Mouse (Mus musculus) midbrain, embryonic 14.5 days (tissue): ENCODE measurements around the gene Map3k12. TPM values are rescaled to one million over a fixed set of nuclear protein-coding genes. Genes with fewer than 3 reads are reported as not detected.

Source experiments
- ATAC-seq: fragments of 200-750 bp; cut with Nextera tagmentation; 2 replicates; pipeline ENCODE4 v1.8.0; 2017; ENCODE audit warnings: moderate number of reproducible peaks, moderate library complexity; ENCODE audit not compliant: low FRiP score, low TSS enrichment
- DNase-seq: peaks from one replicate; pipeline ENCODE4 v3.0.0-alpha.2; 2015
- H3K27ac ChIP-seq: fragments of 300-500 bp; sonication (generic); replicated peaks from 2 replicates; pipeline ENCODE4 v1.5.1; 2014; ENCODE audit warnings: mild to moderate bottlenecking, low read depth, low read length, moderate library complexity
- H3K27me3 ChIP-seq: fragments of 300-500 bp; sonication (generic); 2 replicates; pipeline ENCODE4 v1.6.1; 2014; ENCODE audit warnings: low read length, control low read depth, mixed read lengths; ENCODE audit not compliant: control insufficient read depth, insufficient read depth
- H3K36me3 ChIP-seq: fragments of 300-500 bp; sonication (generic); 2 replicates; pipeline ENCODE4 v1.6.1; 2014; ENCODE audit warnings: low read length, control low read depth; ENCODE audit not compliant: control insufficient read depth, insufficient read depth
- H3K4me1 ChIP-seq: fragments of 300-500 bp; sonication (generic); 2 replicates; pipeline ENCODE4 v1.6.1; 2014; ENCODE audit warnings: mild to moderate bottlenecking, antibody characterized with exemption, low read length, control low read depth; ENCODE audit not compliant: control insufficient read depth, insufficient read depth
- H3K4me2 ChIP-seq: fragments of 300-500 bp; sonication (generic); 2 replicates; pipeline ENCODE4 v1.6.1; 2014; ENCODE audit warnings: mild to moderate bottlenecking, low read length, moderate library complexity
- H3K4me3 ChIP-seq: fragments of 300-500 bp; sonication (generic); replicated peaks from 2 replicates; pipeline ENCODE4 v1.5.1; 2014; ENCODE audit warnings: low read depth, low read length
- H3K9ac ChIP-seq: fragments of 300-500 bp; sonication (generic); replicated peaks from 2 replicates; pipeline ENCODE4 v1.6.1; 2014; ENCODE audit warnings: mild to moderate bottlenecking, low read length, moderate library complexity
- H3K9me3 ChIP-seq: fragments of 300-500 bp; sonication (generic); 2 replicates; pipeline ENCODE4 v1.6.1; 2016; ENCODE audit warnings: low read length, control low read depth, mixed read lengths; ENCODE audit not compliant: control insufficient read depth
- WGBS: fragments of 180-500 bp; shearing (Covaris S2); extraction: QIAGEN DNeasy Blood & Tissue Kit; methylation state at CpG from one replicate; pipeline ENCODE4 v1.1.7; 2014; 5-methylcytosine and 5-hydroxymethylcytosine counted together
- polyA plus RNA-seq: library from polyadenylated mRNA; unstranded; fragments of >200 nt; fragmentation: Nextera tagmentation; extraction: Ambion mirVana; gene quantifications from 2 replicates; pipeline ENCODE4 v1.2.1, GENCODE M21; 2014

The Map3k12 gene
- polyA plus RNA-seq, 1 experiment from 2014 or later: 44.2 TPM

DNA sequence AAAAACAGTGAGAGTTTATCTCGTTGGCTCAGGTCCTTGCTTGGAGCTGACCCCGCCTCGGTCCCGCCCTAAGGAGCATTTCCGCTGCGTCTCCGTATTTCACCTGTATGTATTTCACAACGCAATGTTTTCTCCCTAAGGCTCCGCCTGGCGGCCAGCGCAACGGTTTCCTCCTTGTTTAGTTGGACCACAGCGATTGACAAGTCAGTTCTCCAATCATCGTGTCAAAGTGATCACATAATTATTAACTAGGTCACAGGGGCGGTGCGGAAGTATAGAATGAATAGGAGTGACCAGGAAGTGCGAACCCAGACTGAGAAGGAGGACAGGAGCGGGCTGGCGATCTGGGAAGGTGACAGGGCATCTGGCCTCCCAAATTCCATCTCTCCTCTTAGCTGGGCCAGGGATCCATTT, 58.0 kb downstream of the Map3k12 start, which contains the start of gene Prr13:
Gene Prr13, plus strand, starts transcription at position 125 of the 414 bp plus-strand sequence.
- peak; percentile 97 for DNase-seq
- H3K9ac ChIP-seq: peak within 1 kb of the TSS; percentile 47
- H3K4me3 ChIP-seq: peak within 1 kb of the TSS; percentile 45
- H3K36me3 ChIP-seq: 0 out of 2 replicates have a peak, but pooled peaks cover 6% of the 10 kb centered on the region
- H3K9me3 ChIP-seq: no peaks in the 10 kb centered on the region
- peak; percentile 74 for ATAC-seq
- WGBS: under 1% methylated on average over 19 of the region's 19 CpGs
- H3K27me3 ChIP-seq: no peaks in the 10 kb centered on the region
- H3K4me1 ChIP-seq: peaks cover 8% of the 10 kb centered on the region
- peak within 1 kb of the TSS; percentile 63 for H3K4me2 ChIP-seq
- H3K27ac ChIP-seq: peak within 1 kb of the TSS; percentile 46; the same call in 1 of the 2 replicates

DNA sequence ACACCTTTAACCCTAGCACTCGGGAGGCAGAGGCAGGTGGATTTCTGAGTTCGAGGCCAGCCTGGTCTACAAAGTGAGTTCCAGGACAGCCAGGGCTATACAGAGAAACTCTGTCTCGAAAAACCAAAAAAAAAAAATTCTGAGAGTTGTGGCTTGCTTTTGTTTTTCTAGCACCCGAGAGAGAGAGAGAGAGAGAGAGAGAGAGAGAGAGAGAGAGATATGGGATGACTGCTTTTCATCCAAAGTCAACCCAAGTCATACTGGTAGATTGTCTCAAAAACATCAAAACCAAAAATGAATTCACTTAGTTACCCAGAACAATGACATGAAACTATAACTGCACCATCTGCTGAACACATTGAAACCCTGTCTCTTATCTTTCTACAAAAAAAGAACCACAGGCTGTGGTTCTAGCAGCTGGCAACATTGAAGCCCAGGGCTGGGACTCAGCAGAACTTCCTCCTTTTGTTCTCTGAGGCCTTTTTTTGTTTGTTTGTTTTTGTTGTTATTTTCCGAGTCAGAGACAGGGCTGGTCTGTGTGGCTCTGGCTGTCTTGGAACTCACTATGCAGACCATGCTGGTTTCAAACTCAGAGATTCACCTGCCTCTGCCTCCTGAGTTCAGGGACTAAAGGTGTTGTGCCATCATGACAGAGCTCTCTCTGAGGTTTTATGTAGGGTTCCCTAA, 58.7 kb downstream of the Map3k12 start:
- H3K4me2 ChIP-seq: peak overlapping the region; percentile 63
- 0 out of 2 replicates have a peak, but pooled peaks cover 6% of the 10 kb centered on the region for H3K36me3 ChIP-seq
- peak overlapping the region; percentile 46; the same call in 1 of the 2 replicates for H3K27ac ChIP-seq
- H3K27me3 ChIP-seq: no peaks in the 10 kb centered on the region
- ATAC-seq (no peak), DNase-seq (no peak)
- no peaks in the 10 kb centered on the region for H3K9me3 ChIP-seq
- 82% methylated on average over 5 of the region's 5 CpGs for WGBS
- H3K4me1 ChIP-seq: peaks cover 8% of the 10 kb centered on the region
- H3K4me3 ChIP-seq: peak overlapping the region; percentile 45
- peak overlapping the region; percentile 47; the same call in 1 of the 2 replicates for H3K9ac ChIP-seq

DNA sequence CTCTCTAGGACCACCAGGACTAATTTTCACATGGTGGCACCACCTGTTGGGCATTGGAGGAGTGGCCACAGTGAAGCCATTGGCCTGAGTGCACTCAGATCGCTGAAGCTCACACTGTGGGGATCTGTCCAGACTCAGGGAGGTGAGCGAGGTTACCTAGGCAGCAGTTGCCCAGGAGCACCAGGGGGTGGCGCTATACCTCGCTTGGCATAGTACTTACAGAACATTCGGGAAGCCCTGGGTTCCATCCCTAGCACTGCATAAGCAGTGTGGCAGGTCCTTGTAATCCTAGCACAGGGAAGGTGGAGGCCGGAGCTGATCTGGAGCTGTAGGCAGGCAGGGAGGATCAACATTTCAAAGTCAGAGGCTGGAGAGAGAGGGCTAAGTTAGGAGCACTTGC, 60.9 kb downstream of the Map3k12 start:
- H3K36me3 ChIP-seq: no peaks in the 10 kb centered on the region
- H3K27me3 ChIP-seq: no peaks in the 10 kb centered on the region
- peaks cover 8% of the 10 kb centered on the region for H3K4me1 ChIP-seq
- 39% methylated on average over 6 of the region's 6 CpGs for WGBS
- no peak overlapping the region for H3K9ac ChIP-seq
- ATAC-seq (no peak), DNase-seq (no peak)
- H3K4me2 ChIP-seq: no peak overlapping the region
- no peak overlapping the region for H3K4me3 ChIP-seq
- no peaks in the 10 kb centered on the region for H3K9me3 ChIP-seq
- H3K27ac ChIP-seq: no peak overlapping the region

DNA sequence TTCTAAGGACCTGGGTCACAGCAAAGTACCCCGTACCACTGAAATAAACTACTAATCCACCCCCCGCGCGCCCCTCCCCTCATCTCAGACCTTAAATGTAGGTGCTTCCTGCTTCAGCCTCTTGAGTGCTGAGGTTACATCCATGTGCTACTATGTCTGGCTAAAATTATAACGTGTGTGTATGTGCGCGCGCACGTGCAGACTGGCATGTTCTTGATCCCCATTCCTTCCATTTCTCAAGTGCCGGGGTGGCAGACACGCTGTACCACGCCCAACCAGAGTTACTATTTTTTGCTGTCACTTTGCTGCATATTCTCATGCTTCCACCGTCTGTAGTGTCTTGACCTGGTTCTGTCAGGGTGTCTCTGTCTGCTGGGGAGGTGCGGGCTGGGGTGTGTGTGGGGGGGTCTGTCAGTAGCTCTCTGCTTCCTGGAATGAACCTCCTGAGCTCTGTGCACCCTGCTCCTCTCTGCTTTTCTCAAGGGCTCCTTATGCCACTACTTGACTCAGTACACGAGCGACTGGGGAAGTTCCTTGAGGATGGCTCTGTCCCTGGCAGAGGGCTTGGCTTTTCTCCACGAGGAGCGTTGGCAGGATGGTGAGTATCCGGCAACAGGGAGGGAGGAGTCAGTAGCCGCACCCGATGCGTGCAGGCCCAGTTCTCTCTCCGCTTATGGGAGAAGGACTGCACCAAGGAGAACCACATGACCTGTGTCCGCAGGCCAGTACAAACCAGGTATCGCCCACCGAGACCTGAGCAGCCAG, 65.0 kb downstream of the Map3k12 start:
- 86% methylated on average over 26 of the region's 26 CpGs for WGBS
- H3K4me3 ChIP-seq: no peak overlapping the region
- no peak overlapping the region for H3K4me2 ChIP-seq
- no peaks in the 10 kb centered on the region for H3K27me3 ChIP-seq
- no peak for DNase-seq
- H3K9me3 ChIP-seq: no peaks in the 10 kb centered on the region
- no peak for ATAC-seq
- H3K36me3 ChIP-seq: no peaks in the 10 kb centered on the region
- no peak overlapping the region for H3K27ac ChIP-seq
- H3K4me1 ChIP-seq: no peaks in the 10 kb centered on the region
- no peak overlapping the region for H3K9ac ChIP-seq

DNA sequence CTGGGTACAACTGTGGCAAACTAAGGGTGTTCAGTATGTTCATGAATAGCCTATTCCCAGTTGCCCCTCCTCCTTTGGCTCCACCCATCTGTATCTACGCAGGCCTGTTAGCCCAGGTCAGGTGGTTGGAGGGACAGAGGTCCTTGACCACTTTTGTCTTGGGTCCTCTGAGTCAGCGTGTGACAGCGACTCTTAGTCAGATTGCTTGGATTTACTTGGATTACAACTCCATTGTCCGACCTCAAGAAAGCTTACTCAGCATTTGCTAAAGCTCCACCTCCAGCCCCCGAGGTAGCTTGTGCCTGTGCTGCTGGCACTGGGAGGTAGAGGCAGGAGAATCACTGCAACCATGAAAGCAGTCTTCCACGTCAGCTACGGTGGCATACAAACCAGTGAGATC, 65.9 kb downstream of the Map3k12 start:
- H3K9ac ChIP-seq: no peak overlapping the region
- H3K9me3 ChIP-seq: no peaks in the 10 kb centered on the region
- H3K27me3 ChIP-seq: no peaks in the 10 kb centered on the region
- H3K4me3 ChIP-seq: no peak overlapping the region
- no peaks in the 10 kb centered on the region for H3K4me1 ChIP-seq
- no peak overlapping the region for H3K27ac ChIP-seq
- H3K36me3 ChIP-seq: no peaks in the 10 kb centered on the region
- 23% methylated on average over 7 of the region's 7 CpGs for WGBS
- no peak overlapping the region for H3K4me2 ChIP-seq
- no peak for ATAC-seq
- DNase-seq: no peak

DNA sequence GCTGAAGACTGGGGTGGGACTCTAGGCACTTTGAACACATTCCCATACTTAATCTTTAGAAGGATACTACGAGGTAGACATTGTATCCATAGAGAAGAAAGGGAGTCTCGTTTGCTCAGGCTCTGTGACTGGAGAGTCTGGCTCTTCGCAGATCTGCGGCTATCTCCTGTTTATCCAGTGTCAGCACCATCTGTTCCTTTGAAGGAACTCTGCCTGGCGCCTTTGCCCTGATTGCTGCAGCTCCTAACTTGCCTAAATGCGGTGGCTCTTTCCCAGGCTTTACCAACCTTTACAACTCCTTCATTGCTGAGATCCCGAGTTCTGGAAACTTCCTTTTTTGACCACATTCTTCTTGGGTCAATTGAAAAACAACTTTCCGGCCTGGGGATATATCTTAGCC, 67.5 kb downstream of the Map3k12 start:
- Histone ChIP-seq H3K9ac (no peak overlapping the region), H3K9me3 (no peaks in the 10 kb centered on the region), H3K27me3 (no peaks in the 10 kb centered on the region), H3K4me2 (no peak overlapping the region), H3K4me1 (no peaks in the 10 kb centered on the region), H3K27ac (no peak overlapping the region), H3K36me3 (no peaks in the 10 kb centered on the region), H3K4me3 (no peak overlapping the region)
- 79% methylated on average over 8 of the region's 8 CpGs for WGBS
- DNase-seq: no peak
- ATAC-seq: no peak

Other genes starting within 250 kb of the Map3k12 start
- gene Gm9918, start 246.5 kb downstream of the Map3k12 start, polyA plus RNA-seq: 0.09 TPM in 1 of 2 replicates, not detected in the other
- 51.9 and 53.3 TPM in 2 replicates for gene Mfsd5, start 237.6 kb downstream of the Map3k12 start, polyA plus RNA-seq
- gene Espl1, start 220.8 kb downstream of the Map3k12 start, polyA plus RNA-seq: 4.9 and 9.1 TPM in 2 replicates
- 562 and 649 TPM in 2 replicates for gene Pfdn5, start 190.9 kb downstream of the Map3k12 start, polyA plus RNA-seq
- 80.4 and 89.0 TPM in 2 replicates for gene Myg1, start 185.4 kb downstream of the Map3k12 start, polyA plus RNA-seq
- 27.6 and 30.6 TPM in 2 replicates for gene Aaas, start 166.3 kb downstream of the Map3k12 start, polyA plus RNA-seq
- gene Sp7, start 149.9 kb downstream of the Map3k12 start, polyA plus RNA-seq: 0.21 TPM in 1 of 2 replicates, not detected in the other
- gene Sp1, start 110.9 kb downstream of the Map3k12 start, polyA plus RNA-seq: 6.0 and 7.4 TPM in 2 replicates
- 0.18 and 0.39 TPM in 2 replicates for gene Amhr2, start 71.7 kb downstream of the Map3k12 start, polyA plus RNA-seq
- gene Prr13, start 58.0 kb downstream of the Map3k12 start, polyA plus RNA-seq: 127 and 133 TPM in 2 replicates
- 187 TPM in 2 replicates for gene Pcbp2, start 46.5 kb downstream of the Map3k12 start, polyA plus RNA-seq
- 9.6 TPM in 1 of 2 replicates, not detected in the other for gene Gm10337, start 13.3 kb downstream of the Map3k12 start, polyA plus RNA-seq
- gene Tarbp2, start 1.1 kb upstream of the Map3k12 start, polyA plus RNA-seq: 76.3 and 90.7 TPM in 2 replicates
- gene Npff, start 7.9 kb upstream of the Map3k12 start, polyA plus RNA-seq: 1.3 and 2.7 TPM in 2 replicates
- gene Gm28047, start 108.0 kb upstream of the Map3k12 start, polyA plus RNA-seq: not detected in 2 replicates
- 13.0 and 13.2 TPM in 2 replicates for gene Atf7, start 108.4 kb upstream of the Map3k12 start, polyA plus RNA-seq
- gene Atp5g2, start 155.3 kb upstream of the Map3k12 start, polyA plus RNA-seq: 69.8 and 72.3 TPM in 2 replicates
- 30.6 and 36.5 TPM in 2 replicates for gene Calcoco1, start 205.1 kb upstream of the Map3k12 start, polyA plus RNA-seq